Mouse (Mus musculus) kidney, postnatal 25 days (tissue): ENCODE data around the gene Hoxa10.

ENCODE experiments used
- DNase-seq, 2 experiments: peaks; one replicate each; pipeline ENCODE4 v3.0.0; 2021; ENCODE audit warnings: mixed read lengths in 2 of 2

The Hoxa10 gene

DNA sequence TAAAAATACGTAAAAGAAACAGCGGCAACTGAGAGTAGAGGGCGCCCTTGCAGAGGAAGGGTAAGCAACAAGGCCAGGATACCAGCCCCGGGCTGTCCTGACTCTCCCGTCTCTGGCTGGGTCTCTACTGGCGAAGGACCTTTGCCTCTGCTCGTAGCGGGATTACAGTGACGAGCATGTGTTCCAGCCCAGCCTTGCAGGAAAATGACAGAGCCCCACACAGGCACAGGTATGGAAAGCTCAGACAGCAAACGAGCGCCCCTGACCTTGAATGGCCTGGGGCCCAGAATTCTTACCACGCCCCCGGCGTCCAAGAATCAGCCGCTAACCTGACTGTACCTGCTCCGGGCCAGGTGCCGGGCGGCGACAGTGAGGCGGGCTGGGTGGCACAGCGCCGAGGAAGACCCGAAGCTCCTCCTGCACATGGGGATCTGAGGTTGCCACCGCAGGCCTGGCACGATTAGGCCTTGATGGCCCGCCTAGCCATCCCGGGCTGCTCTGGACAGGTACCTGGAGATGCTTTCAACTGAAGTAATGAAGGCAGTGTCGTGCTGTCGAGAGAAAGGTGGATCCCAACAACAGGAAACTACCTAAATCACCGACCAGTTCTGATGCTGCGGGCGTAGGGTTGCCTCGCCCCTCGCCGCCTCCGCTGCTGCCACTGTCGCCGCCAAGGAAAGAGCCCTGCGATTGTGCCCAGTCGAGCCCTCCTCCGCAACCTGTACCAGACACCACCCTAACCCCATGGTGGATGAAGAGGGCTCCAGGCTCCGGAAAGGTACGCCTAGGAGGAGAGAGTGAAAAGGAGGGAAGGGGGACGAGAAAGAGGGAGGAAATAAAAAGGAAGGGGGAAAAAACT lies 10.9 kb downstream of the Hoxa10 start:
- peak; percentile 82 to 93 for DNase-seq

DNA sequence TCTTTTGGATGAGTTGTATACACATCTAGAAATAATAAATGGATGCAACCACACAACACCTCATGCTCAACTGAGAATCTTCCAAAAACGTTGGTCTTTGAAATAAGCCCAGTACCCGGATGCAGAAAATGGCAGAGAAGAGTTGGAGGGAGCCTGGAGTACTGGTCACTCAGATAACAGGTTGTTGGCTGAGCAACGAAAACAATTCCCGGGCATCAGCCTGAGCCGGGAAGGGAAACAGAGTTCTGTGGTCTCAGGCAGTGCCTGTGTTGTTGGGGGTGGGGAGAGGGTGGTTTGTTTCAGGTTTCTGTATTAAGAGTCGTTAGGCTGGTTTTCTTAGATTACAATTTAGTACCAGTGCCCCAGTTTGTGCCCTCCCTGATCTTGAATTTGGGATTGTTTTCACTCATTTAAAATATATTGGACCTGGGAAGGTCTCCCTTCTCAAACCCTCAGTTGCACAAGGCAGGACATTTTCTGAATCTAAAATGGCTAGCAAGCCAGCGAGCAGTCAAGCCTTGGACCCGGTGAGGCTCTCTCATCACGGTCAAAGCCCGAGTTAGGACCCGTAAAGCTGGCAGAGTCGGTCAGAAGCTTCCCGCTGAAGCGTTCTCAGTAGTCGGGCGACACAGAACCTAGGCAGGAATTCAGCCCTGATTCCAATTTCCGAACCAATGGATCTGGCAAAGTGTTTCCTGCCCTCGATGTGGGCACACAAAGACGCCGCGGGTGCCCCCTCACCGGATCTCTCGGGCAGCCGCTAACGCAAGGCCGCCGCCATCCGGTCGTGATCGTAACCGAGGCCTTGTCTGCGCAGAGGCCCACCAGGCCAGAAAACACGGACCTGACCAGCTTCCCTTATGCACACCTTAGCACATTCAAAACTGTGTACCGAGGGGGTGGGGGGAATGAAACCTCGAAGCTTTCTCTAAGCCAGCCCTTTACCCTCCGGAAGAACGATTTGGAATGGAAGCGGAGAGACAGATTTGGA lies 11.9 kb downstream of the Hoxa10 start:
- DNase-seq, result peak; percentile 73 to 82

- DNase-seq, result peak; percentile 58 to 82
These were observed 13.0 kb downstream of the Hoxa10 start for GRCm38 (mm10) chr6:52227470-52228222.

- DNase-seq, result peak; percentile 41 to 80
These were observed 13.9 kb downstream of the Hoxa10 start for GRCm38 (mm10) chr6:52226569-52227257.

GRCm38 (mm10) chr6:52225612-52226568 lies 14.8 kb downstream of the Hoxa10 start:
- peak; percentile 95 to 97 for DNase-seq

DNA sequence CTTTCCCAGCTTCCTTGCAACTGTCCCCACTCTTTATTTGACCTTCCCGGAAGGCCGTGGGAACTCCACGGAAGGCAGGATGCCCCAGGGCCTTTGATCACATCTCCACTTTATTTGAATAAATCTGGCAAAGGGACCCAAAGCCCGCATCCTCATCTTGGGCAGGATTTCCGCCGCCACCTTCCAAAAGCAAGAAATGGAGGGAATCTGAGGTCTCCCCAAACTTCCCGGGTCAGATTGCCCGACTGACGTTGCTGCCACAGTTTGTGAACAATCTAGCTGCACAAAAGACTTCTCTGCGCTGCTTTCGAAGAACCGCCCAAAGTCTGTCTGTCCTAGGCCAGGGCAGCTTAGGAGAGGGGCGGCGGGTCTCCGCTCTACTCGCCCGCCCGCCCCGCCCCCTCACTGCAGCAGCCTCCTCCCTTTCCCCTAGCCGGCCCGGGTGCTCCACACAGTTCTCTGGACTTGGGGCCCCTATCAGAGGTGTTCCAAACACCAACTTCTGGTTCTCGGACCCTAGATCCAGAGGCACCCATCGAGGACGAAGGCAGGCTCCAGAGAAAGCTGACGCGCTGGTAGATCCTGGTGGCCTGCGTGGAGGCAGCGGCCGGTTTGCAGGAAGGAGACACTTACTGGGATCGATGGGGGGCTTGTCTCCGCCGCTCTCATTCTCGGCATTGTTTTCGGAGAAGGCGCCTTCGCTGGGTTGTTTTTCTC lies 15.6 kb downstream of the Hoxa10 start:
- DNase-seq, result peak; percentile 53 to 75

- peak; percentile 33 to 39 for DNase-seq
These were observed 16.5 kb downstream of the Hoxa10 start for GRCm38 (mm10) chr6:52223939-52224760.

GRCm38 (mm10) chr6:52222729-52223128 lies 17.9 kb downstream of the Hoxa10 start:
- DNase-seq, result peak; percentile 34 to 58

DNA sequence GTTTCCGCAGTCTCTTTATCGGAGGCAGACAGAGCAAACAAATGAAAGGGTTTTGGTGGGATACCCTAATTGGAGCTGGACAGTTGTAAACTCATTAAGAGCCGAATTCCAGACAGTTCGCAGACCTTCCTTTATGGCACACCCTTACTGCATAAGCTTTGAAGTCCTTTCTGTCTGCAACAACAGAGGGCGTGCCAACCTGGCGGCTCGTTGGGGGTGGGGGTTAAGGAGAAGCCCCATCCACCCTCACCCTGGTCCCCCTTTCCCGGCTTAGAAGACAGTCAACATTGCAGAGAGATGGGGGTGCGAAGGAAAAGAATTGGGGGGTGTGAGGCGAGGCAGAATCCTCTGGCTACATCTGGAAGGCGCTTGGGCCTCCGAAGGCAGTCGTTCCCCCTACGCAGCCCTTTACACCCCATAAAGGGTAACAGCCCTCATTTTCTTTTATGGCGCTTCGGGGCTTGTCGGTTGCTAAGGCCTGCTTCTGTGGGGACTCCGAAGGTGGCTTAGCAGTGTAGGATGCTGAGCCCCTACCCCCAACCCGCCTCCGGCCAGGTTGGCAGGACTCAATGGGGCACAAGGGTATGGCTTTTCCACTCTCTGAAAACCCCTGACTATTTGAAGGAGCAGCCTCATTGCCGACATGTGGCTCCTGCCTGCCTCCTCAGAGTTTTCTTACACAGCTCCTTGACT lies 18.5 kb downstream of the Hoxa10 start:
- DNase-seq, result peak; percentile 70 to 83

DNA sequence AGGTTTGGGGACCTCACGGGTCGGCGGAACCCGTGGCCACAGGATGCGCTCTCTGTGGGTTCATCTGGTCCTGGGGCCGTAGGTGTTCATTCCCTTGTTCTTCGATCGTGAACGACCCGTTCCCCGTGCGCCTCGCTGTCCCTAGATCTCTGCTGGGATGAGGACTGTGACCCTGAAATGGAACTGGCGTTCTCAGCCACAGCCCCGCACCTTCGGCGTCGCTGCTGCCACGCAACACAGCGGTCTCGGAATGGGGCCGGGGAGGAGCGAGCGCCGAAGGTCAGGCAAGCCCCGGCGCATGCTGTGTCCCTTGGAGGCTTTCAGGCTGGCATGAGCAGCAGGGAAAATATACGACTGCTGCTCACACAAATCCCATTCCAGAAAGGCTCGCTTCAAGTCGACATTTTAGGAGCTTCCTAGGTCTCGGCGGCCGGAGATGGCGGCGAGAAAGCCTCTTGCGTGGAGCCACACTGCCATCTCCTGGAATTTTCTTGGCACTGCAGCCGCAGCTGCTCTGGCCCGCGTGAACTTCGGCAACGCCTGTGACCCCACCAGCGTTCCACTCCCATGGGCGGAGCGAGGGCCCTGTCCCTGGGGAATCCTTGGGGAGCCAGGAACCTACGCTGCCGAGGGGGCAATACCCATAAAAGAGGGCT lies 19.2 kb downstream of the Hoxa10 start, which contains the start of gene Hoxa7:
Gene Hoxa7, minus strand, starts transcription at position 518 of the 656 bp plus-strand sequence.
- DNase-seq, result peak; percentile 96 to 97

DNA sequence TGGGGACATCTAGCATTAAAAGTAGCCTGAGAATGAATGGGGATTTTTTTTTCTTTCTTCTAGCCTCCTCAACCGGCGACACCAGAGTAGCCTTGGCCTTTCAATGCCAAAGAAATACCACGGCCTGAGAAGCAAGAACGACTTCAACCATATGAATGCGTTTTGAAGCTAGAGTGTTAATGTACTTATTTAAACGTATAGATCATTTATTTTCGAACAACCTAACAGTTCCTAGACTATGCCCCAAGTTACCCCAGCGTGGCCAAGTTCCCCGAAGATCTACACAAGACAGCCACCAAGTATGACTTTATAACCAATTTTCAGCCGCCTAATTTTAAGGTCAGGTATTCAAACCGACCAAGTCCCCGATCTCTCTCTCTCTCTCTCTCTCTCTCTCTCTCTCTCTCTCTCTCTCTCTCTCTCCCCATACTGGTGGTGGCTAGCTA lies 19.8 kb downstream of the Hoxa10 start:
- no peak for DNase-seq

DNA sequence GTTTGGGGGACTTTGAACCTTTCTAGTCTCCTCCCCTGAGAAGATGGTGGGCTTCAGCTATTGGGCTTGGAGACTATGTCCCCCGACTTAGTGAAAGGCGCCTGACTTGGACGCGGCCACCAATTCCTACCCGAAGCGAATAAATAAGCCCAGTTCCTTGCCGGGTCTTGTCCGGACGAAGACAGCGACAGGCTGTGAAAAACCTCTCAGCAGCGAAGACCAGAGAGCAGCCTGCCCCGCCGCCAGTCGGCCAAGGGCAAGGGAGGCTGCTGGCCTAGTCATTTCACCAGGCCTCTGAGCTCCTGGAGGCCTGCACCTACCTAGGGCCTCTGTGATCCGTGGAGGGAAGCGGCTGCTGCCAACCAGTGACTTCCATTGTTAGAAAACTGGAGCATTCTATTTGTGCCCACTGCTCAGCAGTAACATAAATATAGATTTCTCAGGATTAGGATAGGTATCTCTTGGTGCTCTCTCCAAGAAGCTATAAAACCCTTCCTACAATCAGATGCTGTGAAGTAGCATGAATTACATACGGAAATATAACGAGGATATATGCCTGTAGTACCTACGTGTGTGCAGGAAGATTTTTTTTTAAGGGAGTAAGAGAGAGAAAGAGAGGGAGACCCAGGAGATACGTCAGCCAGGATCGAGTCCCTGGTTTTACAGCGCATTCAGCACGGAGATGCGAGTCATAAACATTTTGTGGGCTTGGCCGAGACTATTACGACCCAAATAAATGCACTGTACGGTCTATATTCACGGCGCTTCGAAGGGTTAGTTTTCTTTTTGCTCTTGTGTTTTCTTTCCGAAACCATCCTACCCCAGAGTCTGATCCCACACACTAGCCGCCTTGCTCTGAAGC lies 20.4 kb downstream of the Hoxa10 start:
- DNase-seq, result peak; percentile 61 to 83

DNA sequence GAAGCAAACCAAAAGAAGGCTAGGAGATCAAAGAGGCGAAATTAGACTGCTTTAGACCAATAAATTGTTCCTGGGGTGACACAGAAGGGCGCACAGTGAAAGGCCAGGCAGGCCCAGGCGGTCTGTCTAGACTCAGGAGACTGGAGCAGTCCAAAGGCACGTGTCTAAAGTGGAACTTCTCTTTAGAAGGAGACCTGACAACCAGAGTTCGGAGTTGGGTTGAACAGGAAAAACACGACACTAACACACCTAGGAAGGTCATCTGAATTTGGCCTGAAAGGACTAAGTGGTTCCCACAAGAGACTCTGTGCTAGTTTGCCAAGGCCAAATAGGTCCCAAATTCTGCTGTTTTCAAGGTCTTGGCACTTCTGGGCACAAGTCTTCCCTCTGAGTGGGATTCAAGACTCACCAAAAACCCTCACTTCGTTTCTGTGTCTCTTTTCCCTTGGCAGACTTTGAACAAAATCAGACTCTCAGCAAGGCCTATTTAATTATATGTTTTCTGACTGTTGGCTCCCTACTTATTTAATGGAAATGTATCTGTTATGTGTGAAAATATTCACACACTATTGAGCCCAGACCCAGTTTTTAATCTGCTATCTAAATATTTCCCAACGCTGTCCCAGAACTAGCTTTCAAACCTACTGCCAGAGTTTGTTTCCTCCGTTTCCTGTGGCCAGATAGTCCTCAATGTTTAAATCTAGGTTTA lies 21.3 kb downstream of the Hoxa10 start:
- peak; percentile 35 to 60 for DNase-seq

- peak; percentile 22 to 44 for DNase-seq
These were observed 21.9 kb downstream of the Hoxa10 start for GRCm38 (mm10) chr6:52218643-52219215.

DNA sequence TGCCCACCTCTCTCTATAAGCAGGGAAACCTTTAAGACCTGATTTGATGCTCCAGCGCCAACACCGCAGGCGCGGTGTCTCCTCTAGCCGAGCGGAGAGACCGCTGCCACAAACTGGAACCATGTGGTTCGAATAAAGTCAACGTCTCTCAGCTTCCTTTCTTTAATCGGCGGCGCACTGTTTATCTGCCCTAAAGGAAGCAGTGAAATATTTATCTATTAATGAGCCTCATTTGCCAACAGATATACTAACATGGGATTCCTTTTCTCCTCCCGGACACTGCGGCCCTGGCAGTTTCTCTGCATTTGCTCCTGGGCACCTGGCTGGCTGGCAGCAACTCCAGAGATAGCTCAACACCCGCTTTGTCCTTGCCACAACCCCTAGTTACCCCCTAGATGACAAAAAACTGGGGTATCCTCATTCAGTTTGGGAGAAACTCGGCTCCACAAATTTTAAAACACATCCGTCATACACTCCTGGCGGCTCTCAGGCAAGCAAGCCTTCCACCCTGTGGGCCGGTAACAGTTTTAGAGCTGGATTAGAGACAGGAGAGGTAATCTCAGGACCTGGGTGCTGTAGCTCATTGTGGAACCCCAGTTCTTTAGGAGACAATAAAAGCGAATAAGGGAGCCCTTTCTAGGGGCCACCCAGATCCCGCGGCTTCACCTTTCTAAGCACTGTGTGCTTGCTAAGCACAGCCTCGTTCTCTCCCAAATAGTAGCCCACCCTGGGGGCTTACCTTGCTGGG lies 22.6 kb downstream of the Hoxa10 start:
- DNase-seq, result peak; percentile 40 to 59
